Mouse (Mus musculus) limb, embryonic 11.5 days (tissue): Measurements from ENCODE around the gene Smoc1. TPM values are rescaled to one million over a fixed set of nuclear protein-coding genes. Genes with fewer than 3 reads are reported as not detected.

Experiments
- ATAC-seq: fragments of 200-750 bp; cut with Nextera tagmentation; 2 replicates; pipeline ENCODE4 v1.8.0; 2017; ENCODE audit warnings: low read depth; ENCODE audit not compliant: insufficient number of reproducible peaks, low FRiP score, low TSS enrichment
- DNase-seq: peaks from one replicate; pipeline ENCODE4 v3.0.0-alpha.2; 2015; ENCODE audit warnings: low spot score
- H3K27ac ChIP-seq: fragments of 300-500 bp; sonication (generic); replicated peaks from 2 replicates; pipeline ENCODE4 v1.5.1; 2014; ENCODE audit warnings: low read depth, mild to moderate bottlenecking, low read length
- H3K27me3 ChIP-seq: fragments of 300-500 bp; sonication (generic); 2 replicates; pipeline ENCODE4 v1.6.1; 2014; ENCODE audit warnings: mild to moderate bottlenecking, low read length, mixed read lengths; ENCODE audit not compliant: control insufficient read depth, insufficient read depth
- H3K36me3 ChIP-seq: fragments of 300-500 bp; sonication (generic); 2 replicates; pipeline ENCODE4 v1.6.1; 2014; ENCODE audit warnings: mild to moderate bottlenecking, low read length, moderate library complexity, mixed read lengths; ENCODE audit not compliant: control insufficient read depth, insufficient read depth
- H3K4me1 ChIP-seq: fragments of 300-500 bp; sonication (generic); 2 replicates; pipeline ENCODE4 v1.6.1; 2014; ENCODE audit warnings: low read length, mixed read lengths; ENCODE audit not compliant: control insufficient read depth, insufficient read depth
- H3K4me2 ChIP-seq: fragments of 300-500 bp; sonication (generic); 2 replicates; pipeline ENCODE4 v1.6.1; 2014; ENCODE audit warnings: low read depth, mild to moderate bottlenecking, moderate library complexity; ENCODE audit not compliant: severe bottlenecking
- H3K4me3 ChIP-seq: fragments of 300-500 bp; sonication (generic); 2 replicates; pipeline ENCODE4 v1.5.1; 2014; ENCODE audit warnings: low read depth, low read length
- H3K9ac ChIP-seq: fragments of 300-500 bp; sonication (generic); 2 replicates; pipeline ENCODE4 v1.6.1; 2014; ENCODE audit warnings: mild to moderate bottlenecking, low read length
- H3K9me3 ChIP-seq: fragments of 300-500 bp; sonication (generic); 2 replicates; pipeline ENCODE4 v1.6.1; 2016; ENCODE audit warnings: low read length; ENCODE audit not compliant: control insufficient read depth
- WGBS: fragments of 180-500 bp; shearing (Covaris S2); extraction: QIAGEN DNeasy Blood & Tissue Kit; methylation state at CpG from one replicate; pipeline ENCODE4 v1.1.7; 2014; 5-methylcytosine and 5-hydroxymethylcytosine counted together
- polyA plus RNA-seq: library from polyadenylated mRNA; unstranded; fragments of >200 nt; fragmentation: Nextera tagmentation; extraction: Ambion mirVana; gene quantifications from 2 replicates; pipeline ENCODE4 v1.2.1, GENCODE M21; 2014

Gene Smoc1
- polyA plus RNA-seq, 1 experiment from 2014 or later = 15.6 TPM

GRCm38 (mm10) chr12:80993773-80994172, 32.8 kb upstream of the Smoc1 start:
- no peak for DNase-seq
- no peak overlapping the region for H3K27ac ChIP-seq
- ATAC-seq = no peak
- peaks cover 2% of the 10 kb centered on the region; the same call in 1 of the 2 replicates for H3K4me1 ChIP-seq
- H3K9me3 ChIP-seq = no peaks in the 10 kb centered on the region
- H3K4me3 ChIP-seq = no peak overlapping the region
- H3K9ac ChIP-seq = no peak overlapping the region
- H3K27me3 ChIP-seq = no peaks in the 10 kb centered on the region
- no peaks in the 10 kb centered on the region for H3K36me3 ChIP-seq
- H3K4me2 ChIP-seq = no peak overlapping the region
- WGBS = 58% methylated on average over 1 of the region's 1 CpGs

GRCm38 (mm10) chr12:80995326-80995725, 31.3 kb upstream of the Smoc1 start:
- Histone ChIP-seq H3K4me3 (no peak overlapping the region), H3K36me3 (no peaks in the 10 kb centered on the region), H3K27me3 (no peaks in the 10 kb centered on the region), H3K4me1 (peaks cover 7% of the 10 kb centered on the region; the same call in 1 of the 2 replicates), H3K9me3 (no peaks in the 10 kb centered on the region), H3K4me2 (no peak overlapping the region), H3K9ac (no peak overlapping the region), H3K27ac (no peak overlapping the region)
- WGBS = 93% methylated on average over 4 of the region's 4 CpGs
- DNase-seq (no peak), ATAC-seq (no peak)

GRCm38 (mm10) chr12:80997652-80998051, 29.0 kb upstream of the Smoc1 start:
- ATAC-seq (no peak), DNase-seq (no peak)
- H3K36me3 ChIP-seq = no peaks in the 10 kb centered on the region
- H3K9ac ChIP-seq = no peak overlapping the region
- 66% methylated on average over 4 of the region's 4 CpGs for WGBS
- H3K27me3 ChIP-seq = no peaks in the 10 kb centered on the region
- no peaks in the 10 kb centered on the region for H3K9me3 ChIP-seq
- H3K4me3 ChIP-seq = no peak overlapping the region
- H3K4me1 ChIP-seq = peaks cover 7% of the 10 kb centered on the region
- H3K27ac ChIP-seq = no peak overlapping the region
- no peak overlapping the region for H3K4me2 ChIP-seq

GRCm38 (mm10) chr12:80998528-80999221, 27.9 kb upstream of the Smoc1 start:
- H3K9ac ChIP-seq = 0 out of 2 replicates have a peak overlapping the region, but pooled peaks have one; percentile 37
- peaks cover 16% of the 10 kb centered on the region for H3K4me1 ChIP-seq
- no peaks in the 10 kb centered on the region for H3K36me3 ChIP-seq
- no peaks in the 10 kb centered on the region for H3K9me3 ChIP-seq
- H3K27me3 ChIP-seq = no peaks in the 10 kb centered on the region
- peak; percentile 67 for DNase-seq
- peak overlapping the region; percentile 1; the same call in 1 of the 2 replicates for H3K27ac ChIP-seq
- peak overlapping the region; percentile 10; the same call in 1 of the 2 replicates for H3K4me3 ChIP-seq
- 0 out of 2 replicates have a peak, but pooled peaks have one; percentile 69 for ATAC-seq
- peak overlapping the region; percentile 34 for H3K4me2 ChIP-seq
- 5% methylated on average over 33 of the region's 33 CpGs for WGBS

GRCm38 (mm10) chr12:81000924-81001323, 25.7 kb upstream of the Smoc1 start:
- no peak overlapping the region for H3K9ac ChIP-seq
- ATAC-seq (no peak), DNase-seq (no peak)
- H3K27me3 ChIP-seq = no peaks in the 10 kb centered on the region
- WGBS = 88% methylated on average over 4 of the region's 4 CpGs
- no peaks in the 10 kb centered on the region for H3K36me3 ChIP-seq
- H3K27ac ChIP-seq = no peak overlapping the region
- no peaks in the 10 kb centered on the region for H3K9me3 ChIP-seq
- no peak overlapping the region for H3K4me2 ChIP-seq
- no peak overlapping the region for H3K4me3 ChIP-seq
- H3K4me1 ChIP-seq = peaks cover 16% of the 10 kb centered on the region

GRCm38 (mm10) chr12:81002841-81003635, 23.6 kb upstream of the Smoc1 start:
- WGBS = 4% methylated on average over 13 of the region's 13 CpGs
- Histone ChIP-seq H3K4me2 (peak overlapping the region; percentile 17), H3K9me3 (no peaks in the 10 kb centered on the region), H3K27me3 (no peaks in the 10 kb centered on the region), H3K27ac (peak overlapping the region; percentile 45; the same call in 1 of the 2 replicates), H3K36me3 (no peaks in the 10 kb centered on the region), H3K4me3 (no peak overlapping the region), H3K9ac (no peak overlapping the region), H3K4me1 (peaks cover 16% of the 10 kb centered on the region)
- DNase-seq (peak; percentile 55), ATAC-seq (no peak)

GRCm38 (mm10) chr12:81009813-81010212, 16.8 kb upstream of the Smoc1 start:
- Histone ChIP-seq H3K4me1 (peaks cover 13% of the 10 kb centered on the region), H3K27me3 (no peaks in the 10 kb centered on the region), H3K9ac (no peak overlapping the region), H3K4me3 (no peak overlapping the region), H3K36me3 (no peaks in the 10 kb centered on the region), H3K27ac (no peak overlapping the region), H3K4me2 (peak overlapping the region; percentile 8; the same call in 1 of the 2 replicates), H3K9me3 (no peaks in the 10 kb centered on the region)
- peak; percentile 80 for ATAC-seq
- peak; percentile 65 for DNase-seq
- WGBS = 0% methylated on average over 3 of the region's 3 CpGs

GRCm38 (mm10) chr12:81011994-81012393, 14.6 kb upstream of the Smoc1 start:
- no peak for ATAC-seq
- H3K4me3 ChIP-seq = no peak overlapping the region
- H3K4me2 ChIP-seq = no peak overlapping the region
- no peak overlapping the region for H3K27ac ChIP-seq
- no peak overlapping the region for H3K9ac ChIP-seq
- WGBS = 88% methylated on average over 2 of the region's 2 CpGs
- H3K27me3 ChIP-seq = no peaks in the 10 kb centered on the region
- no peak for DNase-seq
- no peaks in the 10 kb centered on the region for H3K36me3 ChIP-seq
- no peaks in the 10 kb centered on the region for H3K9me3 ChIP-seq
- peaks cover 13% of the 10 kb centered on the region for H3K4me1 ChIP-seq
